Mouse (Mus musculus) ovary, postnatal 36 days (tissue): ENCODE data around the gene Sh2d6.

Experiments used
- DNase-seq: peaks from one replicate; pipeline ENCODE4 v3.0.0; 2022; ENCODE audit warnings: low spot score, mixed read lengths

The Sh2d6 gene

DNA sequence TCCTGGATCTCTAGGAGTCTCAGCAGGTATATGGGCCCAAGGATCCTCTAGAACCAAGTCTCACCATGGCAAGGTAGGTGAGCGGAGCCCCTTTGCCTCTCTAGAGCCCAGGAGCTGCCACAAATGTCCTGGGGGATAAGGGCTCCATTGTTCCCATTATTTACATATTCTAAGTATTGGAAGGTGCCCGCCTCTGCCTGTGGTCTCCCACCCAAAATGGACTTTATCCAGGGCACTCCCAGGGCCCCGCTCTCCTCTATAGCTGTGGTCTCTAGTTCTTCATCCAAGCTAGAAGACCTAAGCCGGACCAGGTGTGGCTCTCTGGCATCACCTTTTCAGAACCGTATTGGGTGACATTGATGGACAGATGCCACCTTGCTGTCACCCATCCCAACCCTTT, at the start of gene Sh2d6:
Sh2d6 (minus strand) TSS at position 101 of the 400 bp plus-strand sequence.
- no peak for DNase-seq

DNA sequence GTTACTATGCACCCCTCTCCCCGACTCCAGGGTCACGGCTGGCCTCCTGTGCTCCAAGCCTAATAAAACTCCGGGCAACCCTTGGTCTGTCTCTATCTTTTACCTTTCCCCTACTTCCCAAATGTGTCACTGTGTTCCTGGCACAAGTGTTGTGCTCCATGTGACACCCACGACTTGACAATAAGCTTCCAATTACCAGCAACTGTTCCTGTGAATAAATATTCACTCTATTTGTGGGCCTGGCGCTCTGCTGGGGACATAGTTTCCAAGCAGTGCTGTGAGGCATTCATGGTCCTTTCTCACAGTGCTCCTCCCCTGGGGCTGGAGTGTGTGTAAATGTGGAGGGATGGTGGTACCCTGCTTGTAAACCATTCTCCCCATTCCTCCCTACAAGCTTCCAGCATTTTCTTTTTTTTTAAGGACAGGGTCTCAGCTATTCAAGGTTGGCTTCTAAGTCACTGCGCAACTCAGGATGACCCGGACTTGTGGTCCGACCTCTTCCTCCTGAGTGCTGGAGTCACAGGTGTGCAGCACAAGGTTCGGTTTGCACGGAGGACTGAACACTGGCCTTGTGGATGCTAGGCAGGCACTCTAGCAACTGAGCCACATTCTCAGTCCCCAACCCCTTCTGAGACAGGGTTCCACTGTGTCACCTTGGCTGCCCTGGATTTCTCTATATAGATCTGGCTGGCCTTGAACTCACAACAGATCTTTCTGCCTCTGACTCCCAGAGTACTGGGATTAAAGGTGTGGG, 49.3 kb upstream of the Sh2d6 start:
- no peak for DNase-seq

- no peak for DNase-seq
Observed at GRCm38 (mm10) chr6:72568736-72569135, 47.2 kb upstream of the Sh2d6 start.

- DNase-seq: no peak
Observed at GRCm38 (mm10) chr6:72567508-72567907, 46.0 kb upstream of the Sh2d6 start.

DNA sequence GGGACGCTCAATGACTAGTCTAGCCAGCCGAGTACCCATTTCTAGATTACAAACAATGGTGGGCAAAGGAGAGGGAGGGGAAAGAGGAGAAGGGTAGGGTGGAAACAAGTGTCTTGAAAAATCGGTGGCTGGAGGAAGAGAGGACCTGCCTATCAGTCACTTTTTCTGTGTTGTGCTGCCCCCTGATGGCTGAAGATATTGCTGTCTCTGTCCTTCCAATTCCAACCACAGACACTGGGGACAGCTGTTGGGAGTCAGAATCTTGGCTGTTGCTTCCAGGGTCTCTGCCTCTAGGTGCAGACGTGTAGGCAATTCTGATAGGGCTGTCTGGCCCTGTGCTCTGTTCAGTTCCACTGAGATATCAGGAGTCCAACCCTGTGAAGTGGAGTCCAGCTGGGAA, 44.5 kb upstream of the Sh2d6 start:
- peak; percentile 78 for DNase-seq

DNA sequence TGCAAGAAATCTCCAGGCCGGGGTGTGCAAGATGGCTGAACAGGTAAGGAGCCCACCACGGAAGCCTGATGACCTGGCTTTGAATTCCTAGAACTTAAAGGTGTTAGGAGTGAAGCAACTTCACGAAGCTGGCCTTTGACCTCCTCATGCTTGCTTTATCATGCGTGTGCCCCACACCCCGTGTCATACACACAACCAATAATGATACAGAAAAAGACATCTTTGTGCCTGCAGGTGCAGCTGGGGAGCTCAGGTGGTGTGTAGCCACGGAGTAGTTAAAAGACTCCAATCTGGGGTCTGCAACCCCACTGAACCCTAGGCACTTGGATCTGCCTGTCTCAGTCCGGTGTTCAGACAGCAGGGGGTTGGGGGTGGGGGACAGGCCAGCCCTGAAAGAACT, 44.0 kb upstream of the Sh2d6 start:
- DNase-seq: no peak

DNA sequence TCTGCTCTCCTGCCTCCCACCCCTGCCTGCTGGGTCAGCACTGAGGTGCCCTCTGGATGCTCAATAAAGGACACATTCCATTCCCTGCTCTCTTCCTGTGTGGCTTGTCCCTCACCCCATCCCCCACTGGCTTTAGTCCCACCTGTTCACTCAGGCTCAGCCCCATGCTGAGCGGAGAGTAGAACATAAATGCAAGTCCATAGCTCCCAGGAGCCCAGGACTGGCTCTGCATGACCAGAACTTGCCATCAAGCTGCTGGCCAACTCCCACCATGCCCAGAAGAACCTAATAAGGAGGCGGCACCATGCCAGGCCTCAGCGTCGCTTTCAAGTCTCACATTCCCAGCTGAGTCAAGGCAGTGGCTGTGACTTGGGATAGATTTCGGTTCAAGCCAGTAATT, 41.4 kb upstream of the Sh2d6 start:
- DNase-seq: no peak

GRCm38 (mm10) chr6:72562486-72562885, 41.0 kb upstream of the Sh2d6 start:
- no peak for DNase-seq

- no peak for DNase-seq
Observed at GRCm38 (mm10) chr6:72560801-72561200, 39.3 kb upstream of the Sh2d6 start.

DNA sequence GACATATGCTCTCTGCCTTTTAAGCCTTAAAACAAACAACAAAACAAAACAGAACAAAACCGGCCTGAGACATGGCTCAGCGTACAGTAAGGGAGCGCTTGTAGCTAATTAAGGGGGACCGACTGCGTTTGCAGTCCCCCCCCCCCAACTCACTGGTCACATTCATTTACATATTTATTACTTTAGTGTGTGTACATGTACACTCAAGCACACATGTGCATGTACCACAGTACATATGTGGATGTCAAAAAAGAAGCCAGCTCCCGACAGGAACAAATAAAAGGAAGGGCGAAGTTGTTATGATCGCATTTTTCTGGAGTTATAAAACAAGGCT, 31.5 kb upstream of the Sh2d6 start:
- DNase-seq: no peak

- DNase-seq: peak; percentile 60
Observed at GRCm38 (mm10) chr6:72552171-72553078, 30.9 kb upstream of the Sh2d6 start.

GRCm38 (mm10) chr6:72550503-72551100, 29.1 kb upstream of the Sh2d6 start:
- DNase-seq: no peak

DNA sequence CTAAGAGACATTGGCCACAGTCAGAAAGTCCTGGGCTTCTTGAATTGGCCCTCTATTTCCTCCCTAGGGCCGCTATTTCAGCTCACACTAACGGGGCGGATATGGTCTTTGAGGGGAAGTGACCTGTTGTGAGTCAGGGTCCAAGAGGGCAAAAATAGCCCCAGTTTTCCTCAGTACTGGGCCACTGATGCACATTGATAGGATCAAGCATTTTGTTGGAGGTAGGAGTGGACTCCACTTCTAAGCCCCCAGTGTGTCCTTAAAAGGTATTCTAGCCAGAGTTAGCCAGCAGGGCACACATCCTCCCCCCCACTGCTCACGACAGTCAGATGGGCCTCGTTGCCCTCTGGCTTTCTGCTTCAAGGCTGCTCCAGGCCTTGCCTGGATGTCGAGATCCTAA, 28.5 kb upstream of the Sh2d6 start:
- no peak for DNase-seq

GRCm38 (mm10) chr6:72549041-72549580, 27.6 kb upstream of the Sh2d6 start:
- DNase-seq: no peak

GRCm38 (mm10) chr6:72547862-72548261, 26.4 kb upstream of the Sh2d6 start:
- DNase-seq: no peak

GRCm38 (mm10) chr6:72547121-72547520, 25.6 kb upstream of the Sh2d6 start:
- no peak for DNase-seq

DNA sequence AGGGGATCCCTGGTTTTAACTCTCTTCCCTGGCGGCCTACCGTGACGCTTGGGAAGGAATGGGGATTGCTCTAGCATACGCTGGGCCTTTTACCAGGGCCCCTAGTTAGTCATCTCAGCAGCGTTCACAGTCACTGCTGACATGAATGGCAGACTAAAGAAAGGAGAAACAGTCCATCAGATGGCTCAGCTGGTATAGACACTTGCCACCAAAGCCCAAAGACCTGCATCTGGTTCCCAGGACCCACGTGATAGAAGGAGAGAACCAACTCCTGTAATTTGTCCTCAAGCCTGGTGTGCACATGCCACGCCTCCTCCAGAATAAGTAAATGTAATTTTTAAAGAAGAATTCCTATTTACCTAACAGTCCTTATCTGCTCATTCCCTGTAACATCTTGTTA, 23.9 kb upstream of the Sh2d6 start:
- no peak for DNase-seq

- DNase-seq: peak; percentile 59
Observed at GRCm38 (mm10) chr6:72544283-72544987, 22.9 kb upstream of the Sh2d6 start, which contains the start of gene Capg. TSS of gene Capg (plus strand) at chr6:72544391.

- no peak for DNase-seq
Observed at GRCm38 (mm10) chr6:72543265-72543850, 21.9 kb upstream of the Sh2d6 start.

- DNase-seq: peak; percentile 79
Observed at GRCm38 (mm10) chr6:72538562-72539031, 17.1 kb upstream of the Sh2d6 start.

GRCm38 (mm10) chr6:72537998-72538500, 16.5 kb upstream of the Sh2d6 start:
- no peak for DNase-seq
